Mouse (Mus musculus): ENCODE data around the gene Abhd2. TPM values are rescaled to one million over a fixed set of nuclear protein-coding genes. Genes with fewer than 3 reads are reported as not detected.

Abhd2 gene
- polyA plus RNA-seq, 1 experiment from 2014 or later, result 60.0 TPM

GRCm38 (mm10) chr7:79391471-79391870 lies 118.5 kb downstream of the Abhd2 start:
- in situ Hi-C loops (cut with MboI; ENCODE audit: low pct_unique_long_range_greater_than_20kb), result no loop called here
- ChIA-PET POLR2A (no interaction called here), CTCF (interaction anchor here (0.7 kb wide), 1 partner anchor 8 kb away, joined by 3 read pairs; no protein-coding TSS in a partner anchor)
- no peaks in the 10 kb centered on the region for H3K27me3 ChIP-seq
- ATAC-seq (no peak), DNase-seq (ENCODE audit: low read depth, low spot score) (no peak)
- TF ChIP-seq CTCF (IDR thresholded peaks at IDR 0.05), result no peak

DNA sequence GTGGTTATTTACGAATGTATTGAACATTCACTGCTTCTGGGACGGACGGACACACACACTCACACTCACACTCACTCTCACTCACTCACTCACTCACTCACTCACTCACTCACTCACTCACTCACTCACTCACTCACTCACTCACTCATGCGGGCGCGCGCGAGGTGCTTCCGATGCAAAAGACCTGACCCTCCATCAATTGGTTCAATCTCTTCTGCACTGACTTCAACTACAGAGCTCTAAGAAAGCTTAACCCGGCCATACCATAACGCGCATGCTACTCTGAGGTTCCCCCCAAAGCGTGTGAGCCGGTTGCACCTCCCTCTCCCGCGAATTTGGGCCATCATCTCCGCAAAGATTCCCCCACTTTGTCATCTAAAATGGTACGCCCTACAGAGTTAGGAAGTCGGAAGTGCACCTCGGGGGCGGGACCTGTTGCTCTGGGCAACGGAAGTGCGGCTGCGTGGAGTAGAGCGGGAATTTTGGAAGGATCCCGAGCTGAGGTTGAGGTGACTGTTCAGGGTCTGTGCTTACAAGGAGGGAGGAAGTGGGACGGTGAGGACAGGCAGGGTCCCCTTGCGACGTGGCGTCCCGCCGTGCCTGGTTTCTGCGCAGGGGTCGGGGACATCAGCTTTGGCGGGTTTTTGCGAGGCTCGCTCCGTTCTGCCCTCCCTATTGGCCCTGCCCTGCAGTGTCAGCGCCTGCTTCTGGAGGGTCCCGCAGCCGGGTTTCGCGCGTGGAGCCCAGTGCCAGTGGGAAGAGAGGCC lies 119.1 kb downstream of the Abhd2 start, which contains the start of gene Fanci:
Gene Fanci, plus strand, starts transcription at position 47 of the 767 bp plus-strand sequence.
- ChIA-PET CTCF (interaction anchor here (0.7 to 0.8 kb wide), 2 partner anchors 9 to 146 kb away, joined by 3 read pairs; no protein-coding TSS in a partner anchor), POLR2A (interaction anchor here (0.6 kb wide), 1 partner anchor 10 kb away, joined by 3 read pairs; no protein-coding TSS in a partner anchor)
- in situ Hi-C loops (cut with MboI; ENCODE audit: low pct_unique_long_range_greater_than_20kb), result no loop called here
- H3K27me3 ChIP-seq, result no peaks in the 10 kb centered on the region
- peak; percentile 63 for DNase-seq (ENCODE audit: low read depth, low spot score)
- no peak for TF ChIP-seq CTCF (IDR thresholded peaks at IDR 0.05)
- peak; percentile 70 for ATAC-seq

DNA sequence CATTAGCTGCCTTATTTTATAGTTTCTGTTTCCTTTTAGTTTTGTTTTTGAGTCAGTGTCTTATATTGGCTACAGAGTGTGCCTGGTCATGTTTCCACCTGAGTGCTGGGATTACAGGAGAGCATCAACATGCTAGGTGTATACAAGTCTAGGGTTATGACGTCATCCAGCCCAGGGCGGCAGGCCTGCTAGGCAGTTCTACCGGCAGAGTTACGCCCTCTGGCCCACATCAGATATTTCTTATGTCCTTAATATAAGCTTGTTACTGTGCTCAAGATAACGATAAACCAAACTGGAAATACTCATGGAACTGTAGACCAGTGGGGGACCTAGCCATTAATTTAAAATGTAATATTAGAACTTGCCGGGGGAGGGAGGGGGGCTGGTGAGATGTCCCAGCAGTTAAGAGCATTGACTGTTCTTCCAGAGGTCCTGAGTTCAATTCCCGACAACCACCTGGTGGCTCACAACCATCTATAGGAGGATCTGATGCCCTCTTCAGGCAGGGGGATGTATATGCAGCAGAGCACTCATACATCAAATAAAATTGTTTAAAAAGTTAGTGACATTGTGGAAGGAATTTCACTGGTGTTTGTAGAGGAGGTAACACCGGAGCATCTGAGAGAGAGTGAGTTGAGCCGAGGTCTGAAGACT lies 120.0 kb downstream of the Abhd2 start:
- in situ Hi-C loops (cut with MboI; ENCODE audit: low pct_unique_long_range_greater_than_20kb), result no loop called here
- CTCF ChIA-PET, result interaction anchor here (0.8 kb wide), 1 partner anchor 147 kb away, joined by 3 read pairs; no protein-coding TSS in a partner anchor
- POLR2A ChIA-PET, result no interaction called here
- no peaks in the 10 kb centered on the region for H3K27me3 ChIP-seq
- no peak for ATAC-seq
- TF ChIP-seq CTCF (IDR thresholded peaks at IDR 0.05), result no peak
- no peak for DNase-seq (ENCODE audit: low read depth, low spot score)

DNA sequence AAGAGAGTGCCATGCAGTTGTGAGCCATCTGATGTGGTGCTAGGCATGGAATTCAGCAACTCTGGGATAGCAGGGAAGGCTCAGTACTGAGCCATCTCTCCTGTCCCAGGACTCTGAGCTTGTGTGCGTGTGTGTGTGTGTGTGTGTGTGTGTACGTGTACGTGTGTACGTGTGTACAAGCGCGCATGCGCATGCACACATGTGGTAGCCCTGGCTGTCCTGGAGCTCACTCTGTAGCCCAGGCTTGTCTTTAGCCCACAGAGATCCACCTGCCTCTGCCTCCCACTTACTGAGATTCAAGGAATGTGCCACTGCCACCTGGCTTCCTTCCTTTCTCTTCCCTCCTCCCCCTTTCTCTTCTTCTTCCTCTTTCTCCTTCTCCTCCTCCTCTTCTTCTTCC lies 120.9 kb downstream of the Abhd2 start:
- ATAC-seq (no peak), DNase-seq (ENCODE audit: low read depth, low spot score) (no peak)
- H3K27me3 ChIP-seq, result no peaks in the 10 kb centered on the region
- in situ Hi-C loops (cut with MboI; ENCODE audit: low pct_unique_long_range_greater_than_20kb), result no loop called here
- TF ChIP-seq CTCF (IDR thresholded peaks at IDR 0.05), result no peak
- CTCF ChIA-PET, result no interaction called here
- POLR2A ChIA-PET, result no interaction called here

DNA sequence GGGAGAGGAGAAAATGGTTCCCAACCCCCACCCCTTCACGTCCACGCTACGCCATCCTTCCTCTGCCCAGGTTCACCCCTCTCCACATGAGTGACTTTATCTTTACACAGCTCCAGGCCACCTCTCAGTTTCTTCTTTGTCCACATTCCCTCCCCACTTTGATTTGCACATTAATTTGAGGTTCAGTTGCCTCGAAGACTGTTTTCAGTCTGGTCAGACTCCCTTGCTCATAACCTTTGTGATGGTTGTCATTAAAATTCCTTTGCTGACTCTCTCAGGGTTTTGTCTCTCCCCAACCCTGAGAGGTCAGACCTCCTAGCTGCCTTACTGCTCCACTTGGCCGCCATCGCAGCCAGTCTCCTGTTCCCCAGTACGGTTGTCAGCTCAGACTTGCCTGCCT lies 121.7 kb downstream of the Abhd2 start:
- no peak for TF ChIP-seq CTCF (IDR thresholded peaks at IDR 0.05)
- no peak for ATAC-seq
- ChIA-PET CTCF (no interaction called here), POLR2A (no interaction called here)
- no peak for DNase-seq (ENCODE audit: low read depth, low spot score)
- no peaks in the 10 kb centered on the region for H3K27me3 ChIP-seq
- in situ Hi-C loops (cut with MboI; ENCODE audit: low pct_unique_long_range_greater_than_20kb), result no loop called here

DNA sequence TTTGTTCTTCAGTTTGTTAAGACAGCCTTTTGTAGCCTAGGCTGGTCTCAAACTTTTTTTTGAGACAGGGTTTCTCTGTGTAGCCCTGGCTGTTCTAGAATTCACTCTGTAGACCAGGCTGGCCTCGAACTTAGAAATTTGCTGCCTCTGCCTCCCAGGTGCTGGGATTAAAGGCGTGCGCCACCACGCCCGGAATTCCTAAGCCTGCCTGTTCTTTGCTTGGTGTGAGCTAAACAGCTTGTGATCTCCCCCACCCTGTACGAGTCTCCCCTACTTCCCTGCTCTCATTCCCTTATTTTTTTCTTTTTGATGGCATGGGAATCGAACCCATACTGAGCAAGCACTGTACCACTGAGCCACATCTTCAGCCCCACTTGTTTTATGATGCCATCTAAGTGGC lies 122.2 kb downstream of the Abhd2 start:
- DNase-seq (ENCODE audit: low read depth, low spot score) (no peak), ATAC-seq (no peak)
- TF ChIP-seq CTCF (IDR thresholded peaks at IDR 0.05), result no peak
- no peaks in the 10 kb centered on the region for H3K27me3 ChIP-seq
- in situ Hi-C loops (cut with MboI; ENCODE audit: low pct_unique_long_range_greater_than_20kb), result no loop called here
- ChIA-PET POLR2A (no interaction called here), CTCF (no interaction called here)

- ATAC-seq (no peak), DNase-seq (ENCODE audit: low read depth, low spot score) (no peak)
- ChIA-PET CTCF (interaction anchor here (1.5 kb wide), 1 partner anchor 27 kb away, joined by 5 read pairs; no protein-coding TSS in a partner anchor), POLR2A (interaction anchor here (0.8 kb wide), 1 partner anchor 40 kb away, joined by 3 read pairs; no protein-coding TSS in a partner anchor)
- no peaks in the 10 kb centered on the region for H3K27me3 ChIP-seq
- in situ Hi-C loops (cut with MboI; ENCODE audit: low pct_unique_long_range_greater_than_20kb), result no loop called here
- TF ChIP-seq CTCF (IDR thresholded peaks at IDR 0.05), result no peak
These were observed 124.5 kb downstream of the Abhd2 start for GRCm38 (mm10) chr7:79397446-79397963.

DNA sequence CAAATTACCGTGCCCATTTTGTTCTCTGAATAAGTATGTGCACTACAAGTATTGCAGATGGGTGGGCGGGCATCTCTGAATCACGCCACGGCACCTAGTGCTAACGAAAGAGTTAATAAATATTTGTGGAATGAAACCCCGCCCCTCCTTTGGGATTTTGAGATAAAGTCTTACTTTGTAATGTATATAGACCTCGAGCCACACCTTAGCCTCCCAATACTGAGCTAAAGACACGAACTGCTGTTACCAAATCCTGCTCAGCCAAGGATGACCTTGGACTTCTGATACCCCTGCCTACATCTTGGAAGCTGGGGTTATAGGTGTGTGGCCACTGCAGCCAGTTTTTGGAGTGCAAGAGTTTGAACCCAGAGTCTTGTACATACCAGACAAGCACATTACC lies 125.4 kb downstream of the Abhd2 start:
- DNase-seq (ENCODE audit: low read depth, low spot score) (no peak), ATAC-seq (no peak)
- POLR2A ChIA-PET, result no interaction called here
- no peaks in the 10 kb centered on the region for H3K27me3 ChIP-seq
- CTCF ChIA-PET, result interaction anchor here (1.5 kb wide), 1 partner anchor 26 kb away, joined by 5 read pairs; no protein-coding TSS in a partner anchor
- TF ChIP-seq CTCF (IDR thresholded peaks at IDR 0.05), result no peak
- in situ Hi-C loops (cut with MboI; ENCODE audit: low pct_unique_long_range_greater_than_20kb), result no loop called here

DNA sequence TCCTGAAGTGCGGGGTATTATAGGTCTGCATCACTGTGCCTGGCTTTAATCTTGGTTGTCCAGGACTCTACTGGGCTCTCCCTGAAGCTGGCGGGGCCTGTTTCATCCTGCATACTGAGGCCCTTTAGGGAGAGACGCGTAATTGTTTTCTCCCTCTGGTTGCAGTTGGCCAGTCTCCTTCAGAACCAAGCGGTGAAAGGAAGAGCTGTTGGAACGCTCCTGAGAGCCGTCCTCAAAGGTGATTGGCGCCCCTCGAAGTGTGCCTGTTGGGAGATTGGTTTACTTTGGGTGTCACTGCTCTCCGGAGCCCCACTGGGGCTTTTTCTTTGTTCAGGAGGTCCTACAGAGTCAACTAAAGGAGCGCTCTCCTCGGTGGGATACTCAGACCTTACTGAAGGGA lies 126.0 kb downstream of the Abhd2 start:
- ChIA-PET CTCF (interaction anchor here (1.5 kb wide), 1 partner anchor 25 kb away, joined by 5 read pairs; no protein-coding TSS in a partner anchor), POLR2A (no interaction called here)
- in situ Hi-C loops (cut with MboI; ENCODE audit: low pct_unique_long_range_greater_than_20kb), result no loop called here
- ATAC-seq (no peak), DNase-seq (ENCODE audit: low read depth, low spot score) (no peak)
- no peaks in the 10 kb centered on the region for H3K27me3 ChIP-seq
- no peak for TF ChIP-seq CTCF (IDR thresholded peaks at IDR 0.05)

- in situ Hi-C loops (cut with MboI; ENCODE audit: low pct_unique_long_range_greater_than_20kb), result no loop called here
- H3K27me3 ChIP-seq, result no peaks in the 10 kb centered on the region
- POLR2A ChIA-PET, result no interaction called here
- DNase-seq (ENCODE audit: low read depth, low spot score), result no peak
- ATAC-seq, result no peak
- no peak for TF ChIP-seq CTCF (IDR thresholded peaks at IDR 0.05)
- CTCF ChIA-PET, result no interaction called here
These were observed 127.3 kb downstream of the Abhd2 start for GRCm38 (mm10) chr7:79400296-79400695.
